Mouse (Mus musculus): Measurements from ENCODE around the gene Gm20721. TPM values are rescaled to one million over a fixed set of nuclear protein-coding genes. Genes with fewer than 3 reads are reported as not detected.
A peak's percentile ranks its signal among the peaks of the same experiment; 100 is the strongest.

Gm20721 gene
- polyA plus RNA-seq, 1 experiment, result 0.06 TPM

- H3K27ac ChIP-seq (ENCODE audit: insufficient read depth, low read length), result no peak overlapping the region
- no peaks in the 10 kb centered on the region for H3K4me1 ChIP-seq (ENCODE audit: control insufficient read depth, insufficient read depth, low read length)
- TF ChIP-seq POLR2A (IDR thresholded peaks at IDR 0.05; ENCODE audit: extremely low read depth, insufficient read depth, low read length), result no peak
- no peak for TF ChIP-seq CTCF (IDR thresholded peaks at IDR 0.05; ENCODE audit: extremely low read depth, insufficient read depth, low read length)
- H3K4me3 ChIP-seq (ENCODE audit: insufficient read depth, low read length), result no peak overlapping the region
Measured at GRCm38 (mm10) chr2:174291029-174291661, 55.4 kb downstream of the Gm20721 start.

GRCm38 (mm10) chr2:174288673-174289430 lies 57.7 kb downstream of the Gm20721 start:
- no peak overlapping the region for H3K4me3 ChIP-seq (ENCODE audit: insufficient read depth, low read length)
- TF ChIP-seq POLR2A (IDR thresholded peaks at IDR 0.05; ENCODE audit: extremely low read depth, insufficient read depth, low read length), result no peak
- no peak for TF ChIP-seq CTCF (IDR thresholded peaks at IDR 0.05; ENCODE audit: extremely low read depth, insufficient read depth, low read length)
- H3K27ac ChIP-seq (ENCODE audit: insufficient read depth, low read length), result no peak overlapping the region
- H3K4me1 ChIP-seq (ENCODE audit: control insufficient read depth, insufficient read depth, low read length), result no peaks in the 10 kb centered on the region

- no peaks in the 10 kb centered on the region for H3K4me1 ChIP-seq (ENCODE audit: control insufficient read depth, insufficient read depth, low read length)
- H3K4me3 ChIP-seq (ENCODE audit: insufficient read depth, low read length), result no peak overlapping the region
- TF ChIP-seq POLR2A (IDR thresholded peaks at IDR 0.05; ENCODE audit: extremely low read depth, insufficient read depth, low read length) (no peak), CTCF (IDR thresholded peaks at IDR 0.05; ENCODE audit: extremely low read depth, insufficient read depth, low read length) (no peak)
- no peak overlapping the region for H3K27ac ChIP-seq (ENCODE audit: insufficient read depth, low read length)
Measured at GRCm38 (mm10) chr2:174287921-174288320, 58.6 kb downstream of the Gm20721 start.

GRCm38 (mm10) chr2:174285921-174286470 lies 60.5 kb downstream of the Gm20721 start:
- TF ChIP-seq CTCF (IDR thresholded peaks at IDR 0.05; ENCODE audit: extremely low read depth, insufficient read depth, low read length), result no peak
- TF ChIP-seq POLR2A (IDR thresholded peaks at IDR 0.05; ENCODE audit: extremely low read depth, insufficient read depth, low read length), result no peak
- Histone ChIP-seq H3K27ac (ENCODE audit: insufficient read depth, low read length) (no peak overlapping the region), H3K4me3 (ENCODE audit: insufficient read depth, low read length) (no peak overlapping the region), H3K4me1 (ENCODE audit: control insufficient read depth, insufficient read depth, low read length) (no peaks in the 10 kb centered on the region)

GRCm38 (mm10) chr2:174284807-174285457 lies 61.6 kb downstream of the Gm20721 start:
- no peak overlapping the region for H3K4me3 ChIP-seq (ENCODE audit: insufficient read depth, low read length)
- no peak overlapping the region for H3K27ac ChIP-seq (ENCODE audit: insufficient read depth, low read length)
- H3K4me1 ChIP-seq (ENCODE audit: control insufficient read depth, insufficient read depth, low read length), result no peaks in the 10 kb centered on the region
- TF ChIP-seq POLR2A (IDR thresholded peaks at IDR 0.05; ENCODE audit: extremely low read depth, insufficient read depth, low read length) (no peak), CTCF (IDR thresholded peaks at IDR 0.05; ENCODE audit: extremely low read depth, insufficient read depth, low read length) (no peak)

- H3K4me1 ChIP-seq (ENCODE audit: control insufficient read depth, insufficient read depth, low read length), result no peaks in the 10 kb centered on the region
- no peak for TF ChIP-seq POLR2A (IDR thresholded peaks at IDR 0.05; ENCODE audit: extremely low read depth, insufficient read depth, low read length)
- TF ChIP-seq CTCF (IDR thresholded peaks at IDR 0.05; ENCODE audit: extremely low read depth, insufficient read depth, low read length), result peak; percentile 33
- no peak within 1 kb of the TSS for H3K27ac ChIP-seq (ENCODE audit: insufficient read depth, low read length)
- no peak within 1 kb of the TSS for H3K4me3 ChIP-seq (ENCODE audit: insufficient read depth, low read length)
Measured at GRCm38 (mm10) chr2:174284011-174284410, 62.5 kb downstream of the Gm20721 start, which contains the start of gene Gnas. Gnas (plus strand) TSS chr2:174284320.

- H3K27ac ChIP-seq (ENCODE audit: insufficient read depth, low read length), result no peak overlapping the region
- no peak overlapping the region for H3K4me3 ChIP-seq (ENCODE audit: insufficient read depth, low read length)
- no peaks in the 10 kb centered on the region for H3K4me1 ChIP-seq (ENCODE audit: control insufficient read depth, insufficient read depth, low read length)
- TF ChIP-seq POLR2A (IDR thresholded peaks at IDR 0.05; ENCODE audit: extremely low read depth, insufficient read depth, low read length), result no peak
Measured at GRCm38 (mm10) chr2:174283341-174283740, 63.2 kb downstream of the Gm20721 start.

Other genes with a start within 250 kb of the Gm20721 start
- 23.3 and 25.2 TPM in 2 replicates for gene Npepl1, start 236.4 kb downstream of the Gm20721 start, polyA plus RNA-seq (2012; rRNA removed)
- gene Gnas, start 62.4 kb downstream of the Gm20721 start, polyA plus RNA-seq (2012; rRNA removed), result 2,122 and 2,206 TPM in 2 replicates
- 74.7 and 76.9 TPM in 2 replicates for gene Nelfcd, start 69.1 kb upstream of the Gm20721 start, polyA plus RNA-seq (2012; rRNA removed)
- gene Ctsz, start 92.3 kb upstream of the Gm20721 start, polyA plus RNA-seq (2012; rRNA removed), result 72.1 and 78.9 TPM in 2 replicates
- 0.09 TPM in 1 of 2 replicates, not detected in the other for gene Tubb1, start 104.0 kb upstream of the Gm20721 start, polyA plus RNA-seq (2012; rRNA removed)
- 591 and 599 TPM in 2 replicates for gene Atp5e, start 117.4 kb upstream of the Gm20721 start, polyA plus RNA-seq (2012; rRNA removed)
- gene Prelid3b, start 126.4 kb upstream of the Gm20721 start, polyA plus RNA-seq (2012; rRNA removed), result 75.0 and 82.6 TPM in 2 replicates

Data from cortical plate, adult 2 months (tissue).